Mouse (Mus musculus): ENCODE data around the gene Nxf2.

GRCm38 (mm10) chrX:134925058-134925457, 39.5 kb downstream of the Nxf2 start:
- TF ChIP-seq EP300 (IDR thresholded peaks at IDR 0.05; ENCODE audit: low read depth) = no peak
- TF ChIP-seq CTCF (IDR thresholded peaks at IDR 0.05; ENCODE audit: low read depth) = peak; percentile 67

All from liver, postnatal 0 days (tissue).